Mouse (Mus musculus) monocyte, adult 5-6 weeks (primary cell): Measurements from ENCODE around the gene Atm. TPM values are rescaled to one million over a fixed set of nuclear protein-coding genes. Genes with fewer than 3 reads are reported as not detected.

ENCODE experiments used
- ATAC-seq: fragments of 153-309, 156-312 bp; replicated peaks from 2 replicates; pipeline ENCODE4 v1.8.0; 2017; ENCODE audit warnings: mild to moderate bottlenecking; ENCODE audit not compliant: low TSS enrichment, insufficient number of reproducible peaks, severe bottlenecking, poor library complexity, low FRiP score
- total RNA-seq: library from RNA; stranded (forward); fragments of 200-1000, 200-491, 200-594 nt; gene quantifications from 3 replicates; pipeline ENCODE4 v1.2.3, GENCODE M21; 2017

The Atm gene
- total RNA-seq = 21.4 to 53.1 TPM (median 22.3 TPM) in 3 replicates

DNA sequence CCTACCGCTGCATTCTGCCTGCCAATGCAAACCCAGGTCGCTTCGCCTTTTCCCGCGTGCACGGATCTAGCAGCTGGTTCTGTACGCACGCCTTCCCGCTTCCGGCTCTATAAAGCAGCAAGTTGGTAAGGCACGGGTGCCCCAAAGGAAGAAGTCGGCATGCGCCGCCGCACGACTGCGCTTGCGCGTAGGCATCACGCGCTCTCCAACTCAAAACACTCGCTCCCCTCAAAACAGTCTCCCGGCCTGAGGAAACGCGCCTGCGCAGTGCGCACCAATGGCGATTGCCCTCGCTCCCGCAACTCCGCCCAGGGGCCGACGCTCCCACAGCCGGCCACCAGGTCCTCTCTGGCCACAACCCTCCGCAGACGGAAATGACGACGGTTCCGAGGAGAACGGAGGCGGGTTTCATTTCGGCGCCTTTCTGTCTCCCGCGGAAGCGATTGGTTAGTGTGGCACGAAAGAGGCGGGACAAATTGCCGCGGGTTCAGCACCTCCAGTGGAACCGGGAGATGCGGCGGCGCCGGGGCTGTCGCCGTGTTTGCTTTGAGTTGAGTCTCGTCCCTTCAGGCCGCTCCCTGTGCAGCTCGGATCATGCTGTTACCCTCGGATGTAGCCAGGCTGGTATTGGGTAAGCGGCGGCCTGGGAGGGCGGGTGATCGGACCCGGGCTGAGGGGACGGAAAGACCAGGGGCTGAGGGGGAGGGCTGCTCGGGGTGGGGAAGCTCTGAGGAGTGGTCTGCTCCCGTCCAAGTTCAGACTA, at the start of gene Atm, which contains the start of gene Npat:
Atm (minus strand) TSS at position 183 of the 763 bp plus-strand sequence.
Npat (plus strand) TSS at position 490 of the 763 bp plus-strand sequence.
- ATAC-seq = peak; percentile 97

DNA sequence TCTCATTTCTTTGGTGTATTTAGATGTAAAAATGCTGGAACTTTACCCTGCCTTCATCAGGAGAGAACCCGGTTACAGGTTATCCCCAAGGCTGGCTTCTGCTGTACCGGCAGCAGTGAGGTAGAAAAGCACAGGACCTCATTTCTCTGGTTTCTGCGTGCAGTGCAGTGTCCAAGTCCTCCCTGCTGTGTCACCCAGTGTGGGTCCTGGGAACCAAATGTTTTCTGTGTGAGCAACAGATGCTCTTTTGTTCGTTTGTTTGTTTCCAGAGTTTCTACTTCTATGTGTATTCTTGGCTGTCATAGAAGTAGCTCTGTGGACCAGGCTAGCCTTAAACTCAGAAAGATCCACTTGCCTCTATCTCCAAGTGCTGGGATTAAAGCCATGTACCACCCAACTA, 45.3 kb upstream of the Atm start:
- ATAC-seq = no peak

DNA sequence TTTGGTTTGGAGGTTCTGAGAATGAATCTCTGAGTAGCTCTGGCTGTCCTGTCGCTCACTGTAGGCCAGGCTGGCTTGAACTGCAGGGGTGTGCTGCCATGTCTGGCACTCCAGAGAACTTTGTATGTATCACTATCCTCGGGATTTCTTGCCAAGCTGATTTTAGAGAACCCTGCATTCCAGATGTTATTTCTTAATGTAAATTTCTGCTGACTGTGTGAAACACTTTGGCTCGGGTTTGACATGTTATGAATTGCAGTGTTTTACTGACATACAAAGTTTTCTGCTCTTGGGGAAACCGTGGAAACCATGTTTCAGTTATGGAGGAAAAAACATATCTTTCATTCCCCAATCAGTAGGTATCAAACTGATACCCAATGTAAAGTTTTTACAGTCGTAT, 39.2 kb upstream of the Atm start:
- ATAC-seq = no peak

- no peak for ATAC-seq
Measured at GRCm38 (mm10) chr9:53572516-53573307, 36.2 kb upstream of the Atm start.

- ATAC-seq = no peak
Measured at GRCm38 (mm10) chr9:53570662-53571061, 34.1 kb upstream of the Atm start.

DNA sequence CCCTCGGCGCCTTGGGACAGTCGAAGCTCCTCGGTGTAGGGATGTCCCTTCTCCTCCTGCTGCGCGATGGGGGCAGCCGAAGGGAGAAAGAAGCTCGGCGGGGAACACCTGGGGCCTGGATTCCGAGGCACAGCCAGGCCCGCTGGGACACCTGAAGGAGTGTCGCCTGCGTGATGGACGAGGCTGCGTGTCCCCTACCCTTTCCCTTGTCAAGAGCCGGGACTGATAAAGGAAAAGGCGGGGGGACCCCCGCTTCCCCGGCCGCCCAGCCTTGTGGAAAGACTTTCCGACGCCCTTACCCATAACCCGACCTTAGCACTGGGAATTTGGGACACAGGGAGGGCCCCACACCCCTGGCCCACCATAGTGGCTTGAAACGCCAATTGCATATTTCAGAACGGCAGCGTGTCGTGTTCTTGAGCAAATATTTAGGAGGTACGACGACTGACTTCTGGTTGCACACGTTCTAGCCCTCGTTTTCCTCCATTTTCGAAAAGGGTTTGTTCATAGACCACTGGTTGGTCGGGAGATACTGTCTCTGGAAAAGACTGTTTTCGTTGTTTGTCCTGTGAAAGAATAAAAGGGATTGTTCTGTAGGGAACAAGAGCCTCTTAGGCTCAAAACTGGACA, 911 bp upstream of the Atm start:
- no peak for ATAC-seq

DNA sequence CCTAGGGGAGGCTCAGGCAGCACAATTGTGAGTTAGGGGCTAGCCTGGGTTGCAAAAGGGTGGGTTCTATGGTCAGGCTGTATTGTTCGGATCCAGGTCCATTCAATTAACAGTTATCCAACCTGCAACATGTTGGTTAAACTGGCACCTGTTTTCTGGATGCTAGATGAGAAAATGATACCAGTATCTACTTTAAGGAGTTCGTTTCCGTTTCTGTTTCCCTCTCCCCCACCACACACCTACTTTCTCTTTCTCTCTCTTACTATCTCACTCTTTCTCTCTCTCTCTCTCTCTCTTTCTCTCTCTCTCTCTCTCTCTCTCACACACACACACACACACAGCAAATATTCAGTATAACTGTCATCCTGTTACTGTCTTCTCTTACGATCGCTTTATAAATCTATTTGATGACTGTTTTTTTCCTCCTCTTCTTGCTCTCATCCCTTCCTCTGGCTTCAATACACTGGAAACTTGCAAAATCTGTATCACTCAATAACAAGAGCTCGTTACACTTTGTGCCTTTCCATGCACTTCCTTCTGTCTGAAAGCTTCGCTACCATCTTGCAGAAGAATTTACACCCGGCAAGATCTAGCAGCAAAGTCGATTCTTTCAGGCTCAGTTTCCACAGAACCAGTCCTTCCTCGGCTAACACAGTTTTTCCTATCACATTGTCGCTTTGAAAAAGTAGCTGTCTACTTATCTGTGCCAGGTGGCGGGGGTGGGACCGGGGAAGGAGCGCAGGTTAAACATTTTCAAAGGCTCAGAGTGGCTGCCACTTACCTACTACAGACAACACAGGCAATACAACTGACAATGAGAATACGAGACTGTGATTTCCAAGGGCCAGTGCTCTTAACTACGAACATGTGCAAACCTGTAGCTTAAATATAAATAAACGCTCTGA, 872 bp downstream of the Atm start:
- ATAC-seq = no peak

DNA sequence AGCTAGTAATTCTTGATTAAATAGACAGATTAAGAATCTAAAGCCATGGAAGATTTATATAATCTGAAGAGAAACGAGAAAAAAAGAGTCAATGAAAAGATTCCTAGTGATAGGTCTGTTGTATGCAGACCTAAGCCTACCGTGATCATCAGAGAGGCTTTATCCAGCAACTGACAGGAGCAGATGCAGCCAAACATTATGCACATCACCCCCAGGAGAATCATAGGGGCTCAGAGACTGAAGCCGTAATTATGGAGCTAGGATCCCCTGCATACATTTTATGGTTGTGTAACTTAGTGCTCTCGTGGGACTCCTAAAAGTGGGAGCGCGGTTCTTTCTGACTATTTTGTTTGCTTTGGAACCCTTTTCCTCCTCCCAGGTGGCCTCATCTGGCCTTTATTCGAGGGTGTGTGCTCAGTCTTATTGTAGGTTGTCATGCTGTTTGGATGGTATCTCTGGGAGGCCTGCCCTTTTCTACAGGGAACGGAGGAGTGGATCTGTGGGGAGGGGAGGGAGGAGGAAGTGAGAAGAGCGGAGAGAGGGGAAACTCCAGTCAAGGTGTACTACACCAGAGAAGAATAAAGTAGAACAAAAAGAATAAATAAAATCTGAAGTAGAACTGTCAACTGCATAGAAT, 19.0 kb downstream of the Atm start:
- ATAC-seq = no peak

DNA sequence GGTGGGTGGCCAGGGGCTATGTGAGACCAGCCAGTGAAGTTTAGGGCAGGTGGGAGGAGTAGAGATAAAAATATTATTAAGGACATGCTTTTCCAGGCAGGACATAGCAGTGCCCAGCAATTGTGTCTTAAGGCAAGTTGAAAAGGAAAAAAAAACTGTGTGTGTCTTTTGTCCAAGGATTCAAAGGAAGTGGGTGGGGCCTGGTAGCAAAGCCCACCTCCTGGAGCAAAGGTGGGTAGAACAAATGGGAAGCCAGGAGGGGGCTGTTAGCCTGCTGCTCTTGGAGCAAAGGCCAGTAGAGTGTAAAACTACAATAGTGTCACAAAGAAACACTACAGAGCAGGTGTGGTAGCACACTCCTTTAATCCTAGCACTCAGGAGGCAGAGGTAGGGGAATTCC, 22.4 kb downstream of the Atm start:
- ATAC-seq = no peak

GRCm38 (mm10) chr9:53508053-53508452, 28.5 kb downstream of the Atm start:
- no peak for ATAC-seq

- no peak for ATAC-seq
Measured at GRCm38 (mm10) chr9:53485886-53486285, 50.7 kb downstream of the Atm start.

- ATAC-seq = no peak
Measured at GRCm38 (mm10) chr9:53472806-53473518, 63.6 kb downstream of the Atm start.

DNA sequence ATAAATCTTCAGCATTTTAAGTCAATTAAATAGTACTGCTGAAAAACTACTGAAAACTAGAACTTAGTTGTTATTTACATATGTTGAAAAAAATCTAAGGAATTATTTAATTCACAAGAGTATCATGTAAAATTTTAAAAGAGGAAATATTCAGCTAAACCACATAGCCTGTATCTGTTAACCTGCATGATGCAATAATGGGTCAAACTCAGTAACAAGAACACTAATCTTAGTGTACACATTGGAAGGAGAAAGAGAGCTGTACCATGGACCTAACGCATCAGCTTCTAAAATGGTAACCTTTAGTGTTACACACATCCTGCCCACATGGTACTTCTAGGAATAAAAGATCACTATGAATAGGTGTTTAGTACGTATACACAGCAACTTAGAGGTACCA, 84.5 kb downstream of the Atm start:
- ATAC-seq = no peak

DNA sequence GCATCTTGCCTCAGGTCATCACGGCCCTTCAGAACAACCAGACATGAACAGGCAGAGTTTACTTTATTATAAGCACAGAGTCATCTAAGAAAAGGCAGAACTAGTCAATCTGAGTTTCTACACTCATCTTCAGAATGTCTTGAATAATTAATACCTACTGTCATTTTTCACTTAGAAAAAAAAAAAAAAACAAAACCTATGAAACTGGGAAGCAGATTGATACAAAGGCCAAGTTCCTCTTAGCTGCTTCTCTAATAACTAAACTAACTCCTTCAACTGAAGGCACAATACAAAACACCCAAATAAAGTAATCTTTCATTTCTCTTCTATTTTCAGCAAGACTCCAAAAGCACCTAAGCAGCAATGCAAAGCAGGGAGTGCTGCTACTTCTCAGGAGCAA, 85.9 kb downstream of the Atm start:
- ATAC-seq = no peak

DNA sequence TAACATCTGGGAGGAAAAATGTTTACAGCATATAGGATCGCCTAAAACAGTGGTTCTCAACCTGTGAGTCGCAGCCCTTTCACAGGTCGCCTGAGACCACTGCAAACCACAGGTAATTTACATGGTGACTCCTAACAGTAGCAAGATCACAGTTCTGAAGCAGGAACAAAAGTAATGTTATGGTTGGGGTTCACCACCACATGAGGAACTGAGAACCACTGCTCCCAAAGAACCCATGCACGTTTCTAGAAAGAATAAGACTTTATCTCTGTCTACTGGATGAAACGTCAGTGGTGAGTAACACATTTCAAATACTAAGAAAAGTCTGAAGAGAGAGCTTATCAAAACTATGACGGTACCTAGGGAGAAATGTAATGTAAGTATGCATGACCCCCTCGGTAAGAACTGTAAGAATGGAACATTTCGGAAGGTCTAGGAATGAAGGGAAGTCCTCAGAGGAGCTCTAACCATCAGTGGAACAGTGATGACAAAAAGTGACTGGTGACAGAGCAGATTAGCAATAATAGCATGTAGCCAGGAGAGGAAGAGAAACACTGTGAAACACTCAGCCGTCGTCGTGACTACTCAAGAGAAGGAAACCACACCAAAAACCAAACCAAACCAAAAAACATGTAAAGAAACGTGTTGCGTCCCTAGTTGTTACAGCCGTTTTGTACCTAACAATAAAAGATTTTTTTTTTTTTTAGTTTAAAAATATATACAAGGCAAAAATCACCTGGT, 100.5 kb downstream of the Atm start:
- ATAC-seq = no peak

- no peak for ATAC-seq
Measured at GRCm38 (mm10) chr9:53427638-53428037, 108.9 kb downstream of the Atm start.

DNA sequence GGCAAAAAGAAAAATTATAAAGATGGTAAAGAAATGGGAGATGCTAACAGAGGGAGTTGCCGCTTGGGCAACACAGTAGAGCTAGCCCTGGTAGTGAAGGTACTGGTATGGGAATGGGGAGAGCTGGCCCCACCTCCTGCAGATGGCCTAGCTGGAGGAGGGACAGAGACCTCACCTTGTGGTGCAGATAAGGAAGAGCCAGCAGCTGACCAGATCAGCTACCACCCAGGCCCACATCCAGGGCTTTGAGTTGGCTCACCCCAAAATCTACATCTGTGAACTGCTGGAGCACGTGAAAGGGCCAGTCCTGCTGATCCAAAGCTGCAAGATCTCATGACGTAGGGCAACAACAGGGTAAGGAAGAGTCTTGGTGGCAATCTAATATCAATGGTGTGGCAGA, 109.8 kb downstream of the Atm start:
- ATAC-seq = no peak
